Mouse (Mus musculus): ENCODE measurements around the gene Leng9. TPM values are rescaled to one million over a fixed set of nuclear protein-coding genes. Genes with fewer than 3 reads are reported as not detected.
A peak's percentile ranks its signal among the peaks of the same experiment; 100 is the strongest.

The Leng9 gene
- polyA plus RNA-seq, 1 experiment from 2014 or later: 1.8 TPM

GRCm38 (mm10) chr7:4122783-4123182 is 27.4 kb downstream of the Leng9 start:
- no peak for ATAC-seq (replicated peaks; ENCODE audit: low FRiP score)
- WGBS: 76% methylated on average over 10 of the region's 10 CpGs
- no peak overlapping the region for H3K9ac ChIP-seq (ENCODE audit: low read depth, low read length)
- no peak overlapping the region for H3K4me2 ChIP-seq
- H3K4me3 ChIP-seq (ENCODE audit: low read depth, low read length): no peak overlapping the region
- H3K4me1 ChIP-seq (replicated peaks; ENCODE audit: control insufficient read depth, insufficient read depth, low read length): 0 out of 2 replicates have a peak, but pooled peaks cover 3% of the 10 kb centered on the region
- DNase-seq (ENCODE audit: low spot score): no peak
- H3K36me3 ChIP-seq (ENCODE audit: control insufficient read depth, insufficient read depth, low read length): no peaks in the 10 kb centered on the region
- H3K9me3 ChIP-seq (ENCODE audit: control insufficient read depth, low read length): no peaks in the 10 kb centered on the region
- no peak overlapping the region for H3K27ac ChIP-seq (ENCODE audit: low read depth, low read length)
- peaks cover 31% of the 10 kb centered on the region for H3K27me3 ChIP-seq (replicated peaks; ENCODE audit: control insufficient read depth, insufficient read depth, low read length)

GRCm38 (mm10) chr7:4122076-4122768 is 28.0 kb downstream of the Leng9 start:
- ATAC-seq (replicated peaks; ENCODE audit: low FRiP score): no peak
- H3K9ac ChIP-seq (ENCODE audit: low read depth, low read length): no peak overlapping the region
- H3K4me3 ChIP-seq (ENCODE audit: low read depth, low read length): no peak overlapping the region
- no peak for DNase-seq (ENCODE audit: low spot score)
- 0 out of 2 replicates have a peak, but pooled peaks cover 3% of the 10 kb centered on the region for H3K4me1 ChIP-seq (replicated peaks; ENCODE audit: control insufficient read depth, insufficient read depth, low read length)
- H3K27me3 ChIP-seq (replicated peaks; ENCODE audit: control insufficient read depth, insufficient read depth, low read length): peaks cover 31% of the 10 kb centered on the region
- no peak overlapping the region for H3K4me2 ChIP-seq
- H3K9me3 ChIP-seq (ENCODE audit: control insufficient read depth, low read length): no peaks in the 10 kb centered on the region
- H3K27ac ChIP-seq (ENCODE audit: low read depth, low read length): no peak overlapping the region
- no peaks in the 10 kb centered on the region for H3K36me3 ChIP-seq (ENCODE audit: control insufficient read depth, insufficient read depth, low read length)
- WGBS: 51% methylated on average over 11 of the region's 11 CpGs

GRCm38 (mm10) chr7:4119976-4120921 is 29.9 kb downstream of the Leng9 start:
- Histone ChIP-seq H3K9me3 (ENCODE audit: control insufficient read depth, low read length) (no peaks in the 10 kb centered on the region), H3K36me3 (ENCODE audit: control insufficient read depth, insufficient read depth, low read length) (no peaks in the 10 kb centered on the region), H3K9ac (ENCODE audit: low read depth, low read length) (no peak overlapping the region), H3K4me3 (ENCODE audit: low read depth, low read length) (no peak overlapping the region; the same call in 1 of the 2 replicates), H3K4me2 (no peak overlapping the region; the same call in 1 of the 2 replicates), H3K27me3 (replicated peaks; ENCODE audit: control insufficient read depth, insufficient read depth, low read length) (peaks cover 31% of the 10 kb centered on the region), H3K27ac (ENCODE audit: low read depth, low read length) (no peak overlapping the region), H3K4me1 (replicated peaks; ENCODE audit: control insufficient read depth, insufficient read depth, low read length) (0 out of 2 replicates have a peak, but pooled peaks cover 3% of the 10 kb centered on the region)
- WGBS: 23% methylated on average over 19 of the region's 19 CpGs
- ATAC-seq (replicated peaks; ENCODE audit: low FRiP score): no peak
- no peak for DNase-seq (ENCODE audit: low spot score)

- WGBS: 4% methylated on average over 34 of the region's 37 CpGs
- H3K9ac ChIP-seq (ENCODE audit: low read depth, low read length): no peak within 1 kb of the TSS
- DNase-seq (ENCODE audit: low spot score): no peak
Observed at GRCm38 (mm10) chr7:4119344-4119902, 30.8 kb downstream of the Leng9 start, which contains the start of gene Ttyh1. TSS of gene Ttyh1 (plus strand) at chr7:4119408.

GRCm38 (mm10) chr7:4117050-4117814 is 32.9 kb downstream of the Leng9 start:
- ATAC-seq (replicated peaks; ENCODE audit: low FRiP score): no peak
- no peak overlapping the region for H3K4me3 ChIP-seq (ENCODE audit: low read depth, low read length)
- H3K4me1 ChIP-seq (replicated peaks; ENCODE audit: control insufficient read depth, insufficient read depth, low read length): no peaks in the 10 kb centered on the region
- no peak overlapping the region for H3K4me2 ChIP-seq
- H3K9ac ChIP-seq (ENCODE audit: low read depth, low read length): no peak overlapping the region
- no peak overlapping the region for H3K27ac ChIP-seq (ENCODE audit: low read depth, low read length)
- no peak for DNase-seq (ENCODE audit: low spot score)
- WGBS: 62% methylated on average over 8 of the region's 8 CpGs
- peaks cover 31% of the 10 kb centered on the region for H3K27me3 ChIP-seq (replicated peaks; ENCODE audit: control insufficient read depth, insufficient read depth, low read length)
- no peaks in the 10 kb centered on the region for H3K36me3 ChIP-seq (ENCODE audit: control insufficient read depth, insufficient read depth, low read length)
- H3K9me3 ChIP-seq (ENCODE audit: control insufficient read depth, low read length): no peaks in the 10 kb centered on the region

More at GRCm38 (mm10) chr7:4119344-4119902, 30.8 kb downstream of the Leng9 start, which contains the start of gene Ttyh1:
- Histone ChIP-seq H3K36me3 (ENCODE audit: control insufficient read depth, insufficient read depth, low read length) (no peaks in the 10 kb centered on the region), H3K4me1 (replicated peaks; ENCODE audit: control insufficient read depth, insufficient read depth, low read length) (0 out of 2 replicates have a peak, but pooled peaks cover under 1% of the 10 kb centered on the region), H3K4me3 (ENCODE audit: low read depth, low read length) (peak within 1 kb of the TSS; percentile 34), H3K27me3 (replicated peaks; ENCODE audit: control insufficient read depth, insufficient read depth, low read length) (peaks cover 31% of the 10 kb centered on the region), H3K27ac (ENCODE audit: low read depth, low read length) (no peak within 1 kb of the TSS), H3K4me2 (peak within 1 kb of the TSS; percentile 62), H3K9me3 (ENCODE audit: control insufficient read depth, low read length) (no peaks in the 10 kb centered on the region)
- ATAC-seq (replicated peaks; ENCODE audit: low FRiP score): peak; percentile 48

GRCm38 (mm10) chr7:4111766-4112165 is 38.4 kb downstream of the Leng9 start:
- Histone ChIP-seq H3K36me3 (ENCODE audit: control insufficient read depth, insufficient read depth, low read length) (no peaks in the 10 kb centered on the region), H3K27ac (ENCODE audit: low read depth, low read length) (no peak overlapping the region), H3K9ac (ENCODE audit: low read depth, low read length) (no peak overlapping the region), H3K4me3 (ENCODE audit: low read depth, low read length) (no peak overlapping the region), H3K27me3 (replicated peaks; ENCODE audit: control insufficient read depth, insufficient read depth, low read length) (no peaks in the 10 kb centered on the region), H3K4me1 (replicated peaks; ENCODE audit: control insufficient read depth, insufficient read depth, low read length) (no peaks in the 10 kb centered on the region), H3K9me3 (ENCODE audit: control insufficient read depth, low read length) (no peaks in the 10 kb centered on the region), H3K4me2 (no peak overlapping the region)
- no peak for DNase-seq (ENCODE audit: low spot score)
- WGBS: 60% methylated on average over 3 of the region's 3 CpGs
- ATAC-seq (replicated peaks; ENCODE audit: low FRiP score): no peak

- Histone ChIP-seq H3K4me3 (ENCODE audit: low read depth, low read length) (no peak overlapping the region), H3K36me3 (ENCODE audit: control insufficient read depth, insufficient read depth, low read length) (no peaks in the 10 kb centered on the region), H3K27ac (ENCODE audit: low read depth, low read length) (no peak overlapping the region), H3K27me3 (replicated peaks; ENCODE audit: control insufficient read depth, insufficient read depth, low read length) (no peaks in the 10 kb centered on the region), H3K4me1 (replicated peaks; ENCODE audit: control insufficient read depth, insufficient read depth, low read length) (no peaks in the 10 kb centered on the region), H3K9me3 (ENCODE audit: control insufficient read depth, low read length) (no peaks in the 10 kb centered on the region), H3K4me2 (no peak overlapping the region), H3K9ac (ENCODE audit: low read depth, low read length) (no peak overlapping the region)
- ATAC-seq (replicated peaks; ENCODE audit: low FRiP score) (no peak), DNase-seq (ENCODE audit: low spot score) (no peak)
- 15% methylated on average over 4 of the region's 4 CpGs for WGBS
Observed at GRCm38 (mm10) chr7:4103411-4103810, 46.8 kb downstream of the Leng9 start.

GRCm38 (mm10) chr7:4101144-4101543 is 49.0 kb downstream of the Leng9 start:
- H3K36me3 ChIP-seq (ENCODE audit: control insufficient read depth, insufficient read depth, low read length): no peaks in the 10 kb centered on the region
- DNase-seq (ENCODE audit: low spot score) (no peak), ATAC-seq (replicated peaks; ENCODE audit: low FRiP score) (no peak)
- 75% methylated on average over 5 of the region's 5 CpGs for WGBS
- H3K4me1 ChIP-seq (replicated peaks; ENCODE audit: control insufficient read depth, insufficient read depth, low read length): no peaks in the 10 kb centered on the region
- H3K9ac ChIP-seq (ENCODE audit: low read depth, low read length): no peak overlapping the region
- no peaks in the 10 kb centered on the region for H3K27me3 ChIP-seq (replicated peaks; ENCODE audit: control insufficient read depth, insufficient read depth, low read length)
- no peak overlapping the region for H3K4me3 ChIP-seq (ENCODE audit: low read depth, low read length)
- H3K27ac ChIP-seq (ENCODE audit: low read depth, low read length): no peak overlapping the region
- H3K9me3 ChIP-seq (ENCODE audit: control insufficient read depth, low read length): no peaks in the 10 kb centered on the region
- H3K4me2 ChIP-seq: no peak overlapping the region
